Mouse (Mus musculus) embryonic fibroblast, embryonic 13.5 days (primary cell): Measurements from ENCODE around the gene Adamts4. TPM values are rescaled to one million over a fixed set of nuclear protein-coding genes. Genes with fewer than 3 reads are reported as not detected.

Experiments used
- H3K27ac ChIP-seq: 2 replicates; pipeline ENCODE4 v1.5.1; 2012; ENCODE audit warnings: low read length, control low read depth, inconsistent platforms; ENCODE audit not compliant: insufficient read depth
- H3K4me1 ChIP-seq: 2 replicates; pipeline ENCODE4 v1.6.1; 2011; ENCODE audit warnings: low read length; ENCODE audit not compliant: control insufficient read depth, insufficient read depth
- H3K4me3 ChIP-seq: 2 replicates; pipeline ENCODE4 v1.5.1; 2011; ENCODE audit warnings: mild to moderate bottlenecking, control low read depth, low read length; ENCODE audit not compliant: insufficient read depth
- CTCF ChIP-seq: IDR thresholded peaks from 2 replicates; pipeline ENCODE4 v1.5.1; 2011; ENCODE audit warnings: mild to moderate bottlenecking, control low read depth, low read length, moderate library complexity, borderline replicate concordance; ENCODE audit not compliant: insufficient read depth
- POLR2A ChIP-seq: IDR thresholded peaks from 2 replicates; pipeline ENCODE4 v1.6.1; 2011; ENCODE audit warnings: low read depth, mild to moderate bottlenecking, control low read depth, low read length, moderate library complexity
- polyA plus RNA-seq: library from polyadenylated mRNA; stranded (reverse); fragments of >200 nt; gene quantifications from 2 replicates; pipeline ENCODE4 v1.2.4, GENCODE M21; 2011; ENCODE audit warnings: low read depth; ENCODE audit not compliant: missing spikeins, insufficient read length

The Adamts4 gene
- polyA plus RNA-seq, 1 experiment, result 24.3 TPM

- peak overlapping the region; percentile 97 for H3K27ac ChIP-seq
- no peak overlapping the region for H3K4me3 ChIP-seq
- TF ChIP-seq CTCF (no peak), POLR2A (no peak)
- 0 out of 2 replicates have a peak, but pooled peaks cover 3% of the 10 kb centered on the region for H3K4me1 ChIP-seq
Observed at GRCm38 (mm10) chr1:171268341-171268740, 18.1 kb downstream of the Adamts4 start.

GRCm38 (mm10) chr1:171269848-171270572 is 19.8 kb downstream of the Adamts4 start, which contains the start of gene B4galt3:
Gene B4galt3 (plus strand): TSS chr1:171270328.
- 0 out of 2 replicates have a peak, but pooled peaks cover 3% of the 10 kb centered on the region for H3K4me1 ChIP-seq
- peak within 1 kb of the TSS; percentile 89 for H3K4me3 ChIP-seq
- TF ChIP-seq CTCF (no peak), POLR2A (peak; percentile 95)
- H3K27ac ChIP-seq, result no peak within 1 kb of the TSS

- H3K27ac ChIP-seq, result no peak overlapping the region
- 0 out of 2 replicates have a peak, but pooled peaks cover 3% of the 10 kb centered on the region for H3K4me1 ChIP-seq
- TF ChIP-seq CTCF (no peak), POLR2A (no peak)
- peak overlapping the region; percentile 89 for H3K4me3 ChIP-seq
Observed at GRCm38 (mm10) chr1:171270573-171270900, 20.3 kb downstream of the Adamts4 start.

- H3K27ac ChIP-seq, result no peak overlapping the region
- H3K4me1 ChIP-seq, result 0 out of 2 replicates have a peak, but pooled peaks cover 3% of the 10 kb centered on the region
- TF ChIP-seq POLR2A, result no peak
- TF ChIP-seq CTCF, result no peak
- H3K4me3 ChIP-seq, result peak overlapping the region; percentile 89
Observed at GRCm38 (mm10) chr1:171271196-171271595, 21.0 kb downstream of the Adamts4 start.

GRCm38 (mm10) chr1:171271622-171272021 is 21.4 kb downstream of the Adamts4 start:
- Histone ChIP-seq H3K4me3 (no peak overlapping the region; the same call in 1 of the 2 replicates), H3K4me1 (0 out of 2 replicates have a peak, but pooled peaks cover 3% of the 10 kb centered on the region), H3K27ac (no peak overlapping the region)
- TF ChIP-seq CTCF, result no peak
- no peak for TF ChIP-seq POLR2A

GRCm38 (mm10) chr1:171272086-171272485 is 21.9 kb downstream of the Adamts4 start:
- H3K4me1 ChIP-seq, result 0 out of 2 replicates have a peak, but pooled peaks cover 3% of the 10 kb centered on the region
- TF ChIP-seq POLR2A (no peak), CTCF (no peak)
- H3K4me3 ChIP-seq, result no peak overlapping the region
- H3K27ac ChIP-seq, result no peak overlapping the region

GRCm38 (mm10) chr1:171274171-171274570 is 23.9 kb downstream of the Adamts4 start:
- no peaks in the 10 kb centered on the region for H3K4me1 ChIP-seq
- no peak overlapping the region for H3K4me3 ChIP-seq
- TF ChIP-seq POLR2A, result no peak
- TF ChIP-seq CTCF, result no peak
- no peak overlapping the region for H3K27ac ChIP-seq

GRCm38 (mm10) chr1:171275144-171275734 is 25.0 kb downstream of the Adamts4 start:
- Histone ChIP-seq H3K4me1 (no peaks in the 10 kb centered on the region), H3K27ac (no peak overlapping the region), H3K4me3 (no peak overlapping the region)
- TF ChIP-seq POLR2A, result no peak
- no peak for TF ChIP-seq CTCF

GRCm38 (mm10) chr1:171276110-171276748 is 26.0 kb downstream of the Adamts4 start:
- H3K4me3 ChIP-seq, result no peak overlapping the region
- no peaks in the 10 kb centered on the region for H3K4me1 ChIP-seq
- TF ChIP-seq POLR2A (no peak), CTCF (no peak)
- H3K27ac ChIP-seq, result no peak overlapping the region
